Mouse (Mus musculus): ENCODE measurements at regions not wholly inside any gene's neighbourhood (a gene's known extent, or its start where the extent isn't known, plus 50 kb on each side); places are given as distances from the start of the nearest gene placed in this dataset.

- TF ChIP-seq POLR2A (IDR thresholded peaks at IDR 0.05; ENCODE audit: borderline replicate concordance, extremely low read depth, insufficient read depth, insufficient read length, poor library complexity, severe bottlenecking) (no peak), CTCF (IDR thresholded peaks at IDR 0.05; ENCODE audit: borderline replicate concordance, extremely low read depth, insufficient read depth, insufficient read length) (no peak)
Measured at GRCm38 (mm10) chr11:16592766-16593165, 84.5 kb upstream of the Sec61g start.

Data from brain, embryonic 14.5 days (tissue).